Mouse (Mus musculus) frontal cortex, postnatal 10 days (tissue): ENCODE data around the gene Mecr.

Experiments used
- DNase-seq, 2 experiments: peaks; one replicate each; pipeline ENCODE4 v3.0.0; 2022; ENCODE audit warnings: low spot score in 2 of 2, mixed read lengths in 1 of 2

The Mecr gene

GRCm38 (mm10) chr4:131836351-131836881 is 6.9 kb upstream of the Mecr start:
- no peak for DNase-seq

GRCm38 (mm10) chr4:131836891-131837491 is 6.3 kb upstream of the Mecr start:
- peak in 1 of 2 experiments; percentile 27 for DNase-seq

GRCm38 (mm10) chr4:131837872-131838524 is 5.3 kb upstream of the Mecr start, which contains the start of gene Ptpru:
TSS of gene Ptpru (minus strand) at chr4:131838288.
- DNase-seq: peak; percentile 55 to 90

GRCm38 (mm10) chr4:131845991-131846778 is 2.9 kb downstream of the Mecr start:
- DNase-seq: no peak

GRCm38 (mm10) chr4:131848082-131848481 is 4.8 kb downstream of the Mecr start:
- DNase-seq: no peak

- peak in 1 of 2 experiments; percentile 44 for DNase-seq
Measured at GRCm38 (mm10) chr4:131849986-131850638, 6.8 kb downstream of the Mecr start.

GRCm38 (mm10) chr4:131854950-131855349 is 11.7 kb downstream of the Mecr start:
- no peak for DNase-seq

- peak; percentile 37 to 76 for DNase-seq
Measured at GRCm38 (mm10) chr4:131860492-131861340, 17.4 kb downstream of the Mecr start.

GRCm38 (mm10) chr4:131861341-131861739 is 18.1 kb downstream of the Mecr start:
- DNase-seq: no peak

- no peak for DNase-seq
Measured at GRCm38 (mm10) chr4:131872672-131873292, 29.5 kb downstream of the Mecr start.

- DNase-seq: peak; percentile 90 to 92
Measured at GRCm38 (mm10) chr4:131873293-131874168, 30.3 kb downstream of the Mecr start, which contains the start of gene Srsf4. TSS of gene Srsf4 (plus strand) at chr4:131873617.

- no peak for DNase-seq
Measured at GRCm38 (mm10) chr4:131874169-131874536, 30.9 kb downstream of the Mecr start.

GRCm38 (mm10) chr4:131874567-131874966 is 31.3 kb downstream of the Mecr start:
- no peak for DNase-seq

- DNase-seq: no peak
Measured at GRCm38 (mm10) chr4:131875242-131875641, 32.0 kb downstream of the Mecr start.

- DNase-seq: no peak
Measured at GRCm38 (mm10) chr4:131876836-131877235, 33.6 kb downstream of the Mecr start.

GRCm38 (mm10) chr4:131879692-131880091 is 36.4 kb downstream of the Mecr start:
- no peak for DNase-seq

GRCm38 (mm10) chr4:131881306-131881705 is 38.0 kb downstream of the Mecr start:
- no peak for DNase-seq

- DNase-seq: no peak
Measured at GRCm38 (mm10) chr4:131883571-131883970, 40.3 kb downstream of the Mecr start.

GRCm38 (mm10) chr4:131885376-131885775 is 42.1 kb downstream of the Mecr start:
- no peak for DNase-seq
